In genomic region chr14:25371661-25372060, GRCm38 (mm10) we compare ENCODE assay signal across 8 mouse cellular contexts.
A peak's percentile ranks its signal among the peaks of the same experiment; 100 is the strongest.
DNase-seq lines count a peak whose midpoint lies in the region; ATAC-seq lines count a peak whose summit lies in the region.

No protein-coding gene starts in this region.

- H3K27me3 ChIP-seq in neural tube, embryonic 11.5 days (ENCODE audit: control insufficient read depth, insufficient read depth, low read length), result no peaks in the 10 kb centered on the region
- no peaks in the 10 kb centered on the region for H3K27me3 ChIP-seq in embryonic facial prominence, embryonic 11.5 days (ENCODE audit: control insufficient read depth, insufficient read depth, low read length)
- no peaks in the 10 kb centered on the region for H3K27me3 ChIP-seq in heart, embryonic 10.5 days (ENCODE audit: insufficient read depth, poor library complexity, severe bottlenecking)
- H3K27me3 ChIP-seq in kidney, embryonic 14.5 days (ENCODE audit: control insufficient read depth, insufficient read depth, low read length), result no peaks in the 10 kb centered on the region

- peak; percentile 23; the same call in 1 of the 2 replicates for ATAC-seq in neural tube, embryonic 11.5 days (ENCODE audit: insufficient read depth, low FRiP score, low TSS enrichment)
- ATAC-seq in embryonic facial prominence, embryonic 11.5 days (replicated peaks; ENCODE audit: insufficient number of reproducible peaks, low FRiP score, low TSS enrichment, low read depth), result 0 out of 2 replicates have a peak, but pooled peaks have one; percentile 32
- ATAC-seq in kidney, embryonic 14.5 days (ENCODE audit: low FRiP score, low TSS enrichment), result peak; percentile 75

- H3K36me3 ChIP-seq in neural tube, embryonic 11.5 days (ENCODE audit: control insufficient read depth, insufficient read depth, low read length), result no peaks in the 10 kb centered on the region
- no peaks in the 10 kb centered on the region for H3K36me3 ChIP-seq in embryonic facial prominence, embryonic 11.5 days (replicated peaks; ENCODE audit: control insufficient read depth, insufficient read depth, low read depth, low read length)
- peaks cover 10% of the 10 kb centered on the region; the same call in 1 of the 2 replicates for H3K36me3 ChIP-seq in heart, embryonic 10.5 days
- no peaks in the 10 kb centered on the region for H3K36me3 ChIP-seq in kidney, embryonic 14.5 days (ENCODE audit: control insufficient read depth, insufficient read depth, low read length)
- H3K36me3 ChIP-seq in macrophage (ENCODE audit: inconsistent target), result no peaks in the 10 kb centered on the region

- peak overlapping the region; percentile 35 for H3K9ac ChIP-seq in neural tube, embryonic 11.5 days (ENCODE audit: low read length)
- H3K9ac ChIP-seq in embryonic facial prominence, embryonic 11.5 days (replicated peaks; ENCODE audit: low read length), result peak overlapping the region; percentile 46
- no peak overlapping the region for H3K9ac ChIP-seq in kidney, embryonic 14.5 days (ENCODE audit: low read depth, low read length)

- WGBS in neural tube, embryonic 11.5 days, result 59% methylated on average over 4 of the region's 4 CpGs
- WGBS in embryonic facial prominence, embryonic 11.5 days, result 26% methylated on average over 4 of the region's 4 CpGs
- WGBS in heart, embryonic 10.5 days, result 51% methylated on average over 4 of the region's 4 CpGs
- WGBS in kidney, embryonic 14.5 days, result 27% methylated on average over 4 of the region's 4 CpGs
- 76% methylated on average over 3 of the region's 4 CpGs for WGBS in macrophage (ENCODE audit: missing documents)

- no peaks in the 10 kb centered on the region for H3K79me2 ChIP-seq in macrophage (ENCODE audit: inconsistent target)

- DNase-seq in neural tube, embryonic 11.5 days (ENCODE audit: low spot score), result no peak
- DNase-seq in neural tube, embryonic 10.5 days (ENCODE audit: extremely low spot score, low spot score), result no peak
- DNase-seq in embryonic facial prominence, embryonic 11.5 days (ENCODE audit: low spot score), result peak; percentile 30
- no peak for DNase-seq in heart, embryonic 10.5 days (ENCODE audit: low spot score)
- DNase-seq in telencephalon, adult 2 months (ENCODE audit: low read depth, low spot score), result peak; percentile 39
- no peak for DNase-seq in spleen, postnatal 10 days (ENCODE audit: low spot score in 2 of 2)

- H3K4me1 ChIP-seq in neural tube, embryonic 11.5 days (ENCODE audit: control insufficient read depth, insufficient read depth, low read length), result peaks cover 5% of the 10 kb centered on the region
- H3K4me1 ChIP-seq in embryonic facial prominence, embryonic 11.5 days (ENCODE audit: control insufficient read depth, insufficient read depth, low read length), result peaks cover 3% of the 10 kb centered on the region; the same call in 1 of the 2 replicates
- H3K4me1 ChIP-seq in heart, embryonic 10.5 days, result peaks cover 37% of the 10 kb centered on the region
- H3K4me1 ChIP-seq in kidney, embryonic 14.5 days (ENCODE audit: control insufficient read depth, insufficient read depth, low read length), result peaks cover 40% of the 10 kb centered on the region

- H3K4me2 ChIP-seq in neural tube, embryonic 11.5 days (ENCODE audit: low read depth), result no peak overlapping the region
- no peak overlapping the region for H3K4me2 ChIP-seq in embryonic facial prominence, embryonic 11.5 days (ENCODE audit: low read depth, low read length)
- no peak overlapping the region for H3K4me2 ChIP-seq in kidney, embryonic 14.5 days (replicated peaks; ENCODE audit: low read depth, low read length)

- H3K27ac ChIP-seq in neural tube, embryonic 11.5 days (ENCODE audit: low read depth, low read length), result peak overlapping the region; percentile 34; the same call in 1 of the 2 replicates
- no peak overlapping the region for H3K27ac ChIP-seq in embryonic facial prominence, embryonic 11.5 days (replicated peaks; ENCODE audit: low read depth, low read length)
- peak overlapping the region; percentile 82 for H3K27ac ChIP-seq in heart, embryonic 10.5 days
- H3K27ac ChIP-seq in kidney, embryonic 14.5 days (ENCODE audit: low read depth, low read length), result peak overlapping the region; percentile 65
- H3K27ac ChIP-seq in macrophage, result peak overlapping the region; percentile 27

- H3K4me3 ChIP-seq in neural tube, embryonic 11.5 days (ENCODE audit: low read depth, low read length), result no peak overlapping the region
- no peak overlapping the region for H3K4me3 ChIP-seq in embryonic facial prominence, embryonic 11.5 days (ENCODE audit: low read depth, low read length)
- no peak overlapping the region for H3K4me3 ChIP-seq in heart, embryonic 10.5 days
- H3K4me3 ChIP-seq in kidney, embryonic 14.5 days (ENCODE audit: low read length), result no peak overlapping the region
- H3K4me3 ChIP-seq in macrophage (ENCODE audit: inconsistent target), result no peak overlapping the region

- no peaks in the 10 kb centered on the region for H3K9me3 ChIP-seq in neural tube, embryonic 11.5 days (ENCODE audit: control insufficient read depth, low read length)
- H3K9me3 ChIP-seq in embryonic facial prominence, embryonic 11.5 days (replicated peaks; ENCODE audit: control insufficient read depth, low read length), result no peaks in the 10 kb centered on the region
- H3K9me3 ChIP-seq in heart, embryonic 10.5 days, result no peaks in the 10 kb centered on the region
- H3K9me3 ChIP-seq in kidney, embryonic 14.5 days (ENCODE audit: control insufficient read depth, low read length), result 0 out of 2 replicates have a peak, but pooled peaks cover 3% of the 10 kb centered on the region

Comparison
In these comparisons a context has a peak if more than half of its experiments do, and no peak if none do; other contexts are left out.
1. ATAC-seq: peak in every context shown above with its lines; median percentile 75 in kidney, embryonic 14.5 days; 32 in embryonic facial prominence, embryonic 11.5 days; 23 in neural tube, embryonic 11.5 days.
2. DNase-seq: peak in embryonic facial prominence, embryonic 11.5 days (single experiment) and telencephalon, adult 2 months (single experiment); none in neural tube, embryonic 11.5 days (single experiment), neural tube, embryonic 10.5 days (single experiment), heart, embryonic 10.5 days (single experiment) and spleen, postnatal 10 days (0 of 2).